Mouse (Mus musculus) thymus, adult 18-20 months (tissue): ENCODE results near the gene Vbp1.

Source experiments
- DNase-seq, 2 experiments: peaks; one replicate each; pipeline ENCODE4 v3.0.0; 2022; ENCODE audit warnings: mixed read lengths in 2 of 2

Vbp1 gene

GRCm38 (mm10) chrX:75514179-75514972, at the start of gene Vbp1:
TSS of gene Vbp1 (plus strand) at chrX:75514299.
- peak; percentile 74 to 86 for DNase-seq

GRCm38 (mm10) chrX:75475182-75475644, 38.9 kb upstream of the Vbp1 start:
- DNase-seq: peak; percentile 2 to 6

- DNase-seq: no peak
These were observed 24.2 kb upstream of the Vbp1 start for GRCm38 (mm10) chrX:75489886-75490285.

GRCm38 (mm10) chrX:75513787-75514178, 316 bp upstream of the Vbp1 start:
- DNase-seq: no peak

GRCm38 (mm10) chrX:75577582-75578324, 63.7 kb downstream of the Vbp1 start, which contains the start of gene Rab39b:
TSS of gene Rab39b (minus strand) at chrX:75578231.
- DNase-seq: no peak

GRCm38 (mm10) chrX:75578539-75578938, 64.4 kb downstream of the Vbp1 start:
- no peak for DNase-seq
